In genomic region chr9:119547528-119547927, GRCm38 (mm10) we compare ENCODE assay signal across 14 mouse cellular contexts. TPM values are rescaled to one million over a fixed set of nuclear protein-coding genes. Genes with fewer than 3 reads are reported as not detected.
"Had no signal": no experiment of that assay in that cellular context is flagged by ENCODE, and none has a peak within 500 bp of the region (broad histone marks: within the 10 kb centered on the region; RNA-seq: fewer than 3 reads in every experiment).

No protein-coding gene starts in this region.

- H3K4me2 ChIP-seq: intestine, embryonic 15.5 days; limb, embryonic 12.5 days; liver, embryonic 13.5 days; lung, embryonic 15.5 days; midbrain, embryonic 12.5 days; neural tube, embryonic 13.5 days had no signal

- H3K9me3 ChIP-seq: intestine, embryonic 15.5 days; limb, embryonic 12.5 days; liver, embryonic 13.5 days; lung, embryonic 15.5 days; midbrain, embryonic 12.5 days; neural tube, embryonic 13.5 days had no signal

- H3K27ac ChIP-seq: intestine, embryonic 15.5 days; layer of hippocampus, adult 2 months; limb, embryonic 12.5 days; liver, embryonic 13.5 days; lung, embryonic 15.5 days; midbrain, embryonic 12.5 days; neural tube, embryonic 13.5 days had no signal

- H3K9ac ChIP-seq: intestine, embryonic 15.5 days; limb, embryonic 12.5 days; liver, embryonic 13.5 days; liver, postnatal 0 days; lung, embryonic 15.5 days; midbrain, embryonic 12.5 days; neural tube, embryonic 13.5 days had no signal

- H3K36me3 ChIP-seq: intestine, embryonic 15.5 days; limb, embryonic 12.5 days; liver, embryonic 13.5 days; lung, embryonic 15.5 days; midbrain, embryonic 12.5 days; neural tube, embryonic 13.5 days had no signal

- H3K4me3 ChIP-seq: intestine, embryonic 15.5 days; layer of hippocampus, adult 2 months; limb, embryonic 12.5 days; liver, embryonic 13.5 days; lung, embryonic 15.5 days; midbrain, embryonic 12.5 days; neural tube, embryonic 13.5 days had no signal

- H3K4me1 ChIP-seq: intestine, embryonic 15.5 days; limb, embryonic 12.5 days; liver, embryonic 13.5 days; lung, embryonic 15.5 days; midbrain, embryonic 12.5 days; neural tube, embryonic 13.5 days had no signal

- ATAC-seq: intestine, embryonic 15.5 days; liver, postnatal 0 days; midbrain, embryonic 16.5 days had no signal

- DNase-seq: liver; liver, embryonic 13.5 days; liver, postnatal 0 days; lung, postnatal 14 days; right cerebral cortex, adult 18-20 months; right cerebral cortex, postnatal 25 days had no signal

- H3K27me3 ChIP-seq: intestine, embryonic 15.5 days; limb, embryonic 12.5 days; liver, embryonic 13.5 days; lung, embryonic 15.5 days; neural tube, embryonic 13.5 days had no signal

RNA-seq across cellular contexts. Expression of gene Scn5a, which starts 31.3 kb away (rescaled TPM):
- total RNA-seq: megakaryocyte-erythroid progenitor cell, adult 5-6 weeks had no signal
